Mouse (Mus musculus) lung, postnatal 25 days (tissue): ENCODE measurements around the gene B4gat1.

Source experiments
- DNase-seq: peaks from one replicate; pipeline ENCODE4 v3.0.0; 2022; ENCODE audit warnings: low spot score

Gene B4gat1

DNA sequence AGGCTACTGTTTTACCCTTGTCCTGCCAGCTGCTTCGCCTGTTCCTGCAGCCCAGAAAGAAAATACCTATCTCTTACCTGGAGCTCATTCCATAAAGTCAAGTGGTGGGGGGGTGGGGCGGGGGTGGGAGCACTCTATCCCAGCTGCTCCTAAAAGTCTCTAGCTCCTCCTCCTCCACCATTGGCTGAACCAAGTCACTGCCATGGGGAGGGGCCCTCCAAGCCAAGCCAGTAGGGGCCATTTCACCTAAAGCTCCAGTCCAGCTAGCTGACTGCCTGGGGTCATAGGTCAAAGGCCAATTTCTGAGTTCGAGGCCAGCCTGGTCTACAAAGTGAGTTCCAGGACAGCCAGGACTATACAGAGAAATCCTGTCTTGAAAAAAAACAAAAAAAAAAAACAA, 5.9 kb upstream of the B4gat1 start:
- DNase-seq = no peak

DNA sequence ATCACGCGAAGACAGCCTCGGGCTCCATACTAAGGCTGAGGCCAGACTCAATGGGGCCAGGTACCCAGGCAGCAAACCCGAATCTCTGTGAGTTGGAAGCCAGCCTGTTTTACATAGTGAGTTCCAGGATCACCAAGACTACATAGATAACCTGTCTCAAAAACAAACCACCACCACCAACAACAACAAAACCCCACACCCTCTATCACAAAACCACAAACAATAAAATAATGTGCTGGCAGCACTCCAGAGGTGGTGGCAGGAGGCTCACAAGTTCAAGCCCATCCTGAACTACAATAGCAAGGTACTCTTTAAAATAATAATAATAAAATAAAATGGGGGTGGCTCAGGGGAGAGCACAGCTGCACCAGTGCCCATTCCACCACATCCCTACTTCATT, 2.0 kb upstream of the B4gat1 start:
- DNase-seq = no peak

DNA sequence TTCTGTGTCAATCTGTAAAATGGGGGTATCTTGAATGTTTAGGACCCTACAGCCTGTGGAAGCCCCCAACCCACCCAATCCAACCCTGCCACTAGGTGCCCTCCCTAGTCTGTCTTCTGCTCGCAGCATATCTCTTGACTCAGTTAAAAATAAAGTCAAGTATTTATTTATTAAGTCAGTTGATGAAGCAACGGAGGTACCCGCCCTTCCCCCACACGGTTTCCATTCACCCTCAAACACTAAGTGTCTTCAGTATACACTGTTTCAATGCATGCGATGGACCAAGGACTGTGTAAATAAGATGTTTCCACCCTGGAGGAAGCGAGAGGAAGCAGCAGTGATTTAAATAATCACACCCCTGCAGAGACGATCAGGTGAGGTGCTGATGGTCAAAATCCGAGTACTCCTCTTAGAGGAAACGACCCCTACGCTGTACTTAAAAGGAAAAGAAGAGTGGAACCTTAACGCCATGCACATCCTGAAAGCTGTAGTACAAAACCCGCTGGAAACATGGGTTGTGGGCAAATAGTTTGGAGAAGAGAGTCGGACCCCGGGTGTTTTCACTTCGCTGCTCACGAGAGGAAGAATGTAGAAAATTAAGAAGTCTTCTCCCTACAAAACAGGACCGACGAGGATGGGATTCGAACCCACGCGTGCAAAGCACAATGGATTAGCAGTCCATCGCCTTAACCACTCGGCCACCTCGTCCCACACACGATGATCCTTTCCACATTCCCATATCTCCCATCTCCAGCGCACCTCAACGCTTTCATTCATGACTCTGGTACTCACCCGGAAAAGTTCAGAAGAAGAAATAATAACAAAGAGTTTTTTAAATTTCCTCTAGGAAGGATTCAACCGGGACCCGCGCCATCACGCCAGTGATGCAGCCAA, 701 bp upstream of the B4gat1 start:
- peak; percentile 76 for DNase-seq

DNA sequence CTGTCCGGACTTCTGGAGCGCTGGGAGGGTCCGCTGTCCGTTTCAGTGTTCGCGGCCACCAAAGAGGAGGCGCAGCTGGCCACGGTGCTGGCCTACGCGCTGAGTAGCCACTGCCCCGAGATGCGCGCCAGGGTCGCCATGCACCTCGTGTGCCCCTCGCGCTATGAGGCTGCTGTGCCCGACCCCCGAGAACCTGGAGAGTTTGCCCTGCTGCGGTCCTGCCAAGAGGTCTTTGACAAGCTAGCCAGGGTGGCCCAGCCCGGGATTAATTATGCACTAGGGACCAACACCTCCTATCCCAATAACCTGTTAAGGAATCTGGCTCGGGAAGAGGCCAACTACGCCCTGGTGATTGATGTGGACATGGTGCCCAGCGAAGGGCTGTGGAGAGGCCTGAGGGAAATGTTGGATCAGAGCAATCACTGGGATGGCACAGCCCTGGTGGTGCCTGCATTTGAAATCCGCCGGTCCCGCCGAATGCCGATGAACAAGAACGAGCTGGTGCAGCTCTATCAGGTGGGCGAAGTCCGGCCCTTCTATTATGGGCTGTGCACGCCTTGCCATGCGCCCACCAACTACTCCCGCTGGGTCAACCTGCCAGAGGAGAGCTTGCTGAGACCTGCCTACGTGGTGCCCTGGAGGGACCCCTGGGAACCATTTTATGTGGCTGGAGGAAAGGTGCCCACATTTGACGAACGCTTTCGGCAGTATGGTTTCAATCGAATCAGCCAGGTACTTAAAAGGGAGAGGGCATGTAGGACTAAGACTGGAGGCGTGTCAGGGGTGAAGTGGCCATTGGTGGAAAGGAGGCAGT, 882 bp downstream of the B4gat1 start:
- DNase-seq = no peak

DNA sequence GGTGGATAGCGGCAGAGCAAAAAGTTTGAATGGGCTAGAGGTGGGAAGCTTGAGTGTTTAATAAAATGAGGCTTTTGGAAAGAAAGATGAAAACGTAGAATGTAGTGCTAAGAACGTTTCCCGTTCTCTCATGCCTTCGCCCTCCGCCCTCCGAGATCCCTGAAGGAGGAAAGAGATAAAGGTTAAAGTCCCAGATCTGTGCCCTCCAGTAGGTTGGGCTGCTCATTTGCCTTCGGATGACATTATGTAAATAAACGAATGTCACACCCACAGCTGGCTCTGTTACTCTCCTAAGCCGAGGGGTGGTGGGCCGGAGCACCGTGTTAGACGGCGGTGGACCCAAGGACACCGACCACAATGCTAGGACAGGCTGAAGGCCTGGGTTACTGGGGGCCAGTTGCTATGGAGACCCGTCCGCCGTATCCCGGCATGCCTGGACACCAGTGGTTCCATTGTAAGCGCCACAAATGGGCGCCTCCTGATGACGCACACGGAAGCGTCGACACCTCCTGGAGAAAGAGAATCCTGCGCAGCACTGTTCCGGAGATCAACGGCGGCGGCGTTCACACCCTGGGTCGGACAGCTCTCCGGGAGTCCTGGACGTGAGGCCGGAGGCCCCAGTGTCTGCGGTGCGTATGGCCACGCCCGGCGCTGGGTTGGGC, 2.4 kb downstream of the B4gat1 start, which contains the start of gene Brms1:
Brms1 (plus strand) TSS at position 493 of the 662 bp plus-strand sequence.
- peak; percentile 92 for DNase-seq

DNA sequence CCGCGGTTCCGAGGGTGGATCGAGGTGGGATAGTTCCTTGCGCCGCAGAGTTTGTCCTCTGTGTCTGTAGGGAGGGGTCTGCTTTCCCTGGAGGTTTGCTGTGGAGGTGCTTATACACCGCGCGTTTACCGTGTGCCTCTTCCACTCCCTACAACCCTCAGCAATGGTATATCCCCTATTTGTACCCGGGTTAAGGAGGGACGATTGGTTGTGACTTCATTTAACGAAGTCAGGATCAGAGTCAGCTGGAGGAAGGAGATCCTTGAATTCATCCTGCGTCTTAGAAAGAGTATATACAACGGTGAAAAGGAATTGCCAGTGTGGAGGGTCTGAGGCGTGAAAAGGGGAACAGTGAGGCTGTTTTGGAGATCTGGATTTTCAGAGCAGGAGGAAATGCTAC, 3.0 kb downstream of the B4gat1 start:
- no peak for DNase-seq

DNA sequence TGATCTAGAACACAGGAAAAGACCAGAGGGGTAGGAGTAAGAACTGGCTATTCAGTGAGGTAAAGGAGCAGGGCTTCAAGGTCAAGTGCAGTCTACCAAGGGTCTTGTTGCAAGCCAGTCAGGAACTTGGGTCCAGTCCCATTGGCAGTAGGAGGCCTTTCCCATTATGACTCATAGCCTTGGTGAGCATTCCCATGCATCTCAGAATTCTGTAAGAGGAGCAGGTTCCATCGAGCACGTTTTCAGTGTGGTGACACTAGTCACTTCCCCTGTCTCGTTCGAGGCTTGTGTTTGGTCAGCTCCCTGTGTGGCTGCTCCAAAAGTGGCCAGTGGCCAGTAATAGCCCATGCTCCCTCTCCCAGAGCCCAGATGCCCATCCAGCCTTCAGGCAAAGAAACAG, 6.9 kb downstream of the B4gat1 start:
- no peak for DNase-seq

DNA sequence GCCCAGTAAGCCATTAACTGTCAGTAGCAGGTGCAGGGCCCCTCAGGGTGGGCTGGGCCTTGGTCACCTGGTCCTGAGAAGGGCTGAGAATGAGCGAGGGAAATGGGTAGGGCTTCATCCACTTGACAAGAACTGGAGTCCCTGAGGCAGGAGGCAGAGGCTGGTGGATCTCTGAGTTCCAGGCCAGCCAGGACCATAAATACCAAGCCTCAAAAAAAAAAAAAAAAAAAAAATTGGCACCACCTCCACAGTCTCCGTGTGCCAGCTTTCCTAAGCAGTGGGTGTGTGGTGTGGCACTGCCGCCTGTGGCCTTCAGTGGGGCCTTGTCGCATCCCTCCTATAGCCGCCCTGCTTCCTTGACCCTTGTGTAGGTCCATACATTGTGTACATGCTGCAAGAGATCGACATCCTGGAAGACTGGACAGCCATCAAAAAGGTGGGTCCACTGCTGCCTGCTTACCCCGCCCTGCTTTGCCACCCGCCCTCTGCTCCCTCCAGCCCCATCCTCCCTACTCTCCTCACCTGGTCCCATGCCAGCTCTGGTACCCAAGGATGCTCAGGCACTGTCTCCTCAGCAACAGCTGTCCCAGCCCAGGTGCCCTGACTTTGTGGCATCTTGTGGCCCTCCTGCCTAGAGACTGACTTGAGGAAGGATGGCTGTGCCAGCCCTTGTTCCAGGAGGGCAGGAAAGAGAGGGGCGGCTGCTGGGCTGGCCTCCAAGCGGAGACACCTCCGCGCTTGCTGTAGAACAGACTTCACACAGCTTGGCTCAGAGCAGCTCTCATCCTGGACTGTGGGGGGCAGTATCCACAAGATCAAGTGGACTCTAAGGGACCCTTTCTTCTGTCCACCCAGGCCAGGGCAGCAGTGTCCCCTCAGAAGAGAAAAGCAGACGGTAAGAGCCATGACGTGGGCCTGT, 9.8 kb downstream of the B4gat1 start:
- no peak for DNase-seq

DNA sequence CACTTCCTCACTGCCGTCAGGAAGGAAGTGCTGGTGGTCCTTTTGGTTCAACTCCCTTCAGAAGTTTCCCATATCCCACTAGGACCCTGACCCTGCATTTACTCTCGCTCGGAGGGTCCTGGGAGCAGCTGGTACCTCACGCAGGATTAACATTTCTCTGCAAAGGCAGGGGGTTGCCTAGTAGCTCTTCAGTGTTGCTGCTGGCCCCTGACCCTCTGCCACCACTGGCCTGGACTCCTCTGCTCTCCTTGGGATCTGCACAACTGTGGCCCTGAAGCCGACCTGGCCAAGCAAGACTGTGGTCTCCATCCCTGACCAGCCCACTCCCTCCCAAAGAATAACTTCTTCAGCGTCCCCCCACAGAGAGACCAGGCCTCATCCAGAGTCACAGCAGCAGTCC, 10.7 kb downstream of the B4gat1 start:
- DNase-seq = no peak

DNA sequence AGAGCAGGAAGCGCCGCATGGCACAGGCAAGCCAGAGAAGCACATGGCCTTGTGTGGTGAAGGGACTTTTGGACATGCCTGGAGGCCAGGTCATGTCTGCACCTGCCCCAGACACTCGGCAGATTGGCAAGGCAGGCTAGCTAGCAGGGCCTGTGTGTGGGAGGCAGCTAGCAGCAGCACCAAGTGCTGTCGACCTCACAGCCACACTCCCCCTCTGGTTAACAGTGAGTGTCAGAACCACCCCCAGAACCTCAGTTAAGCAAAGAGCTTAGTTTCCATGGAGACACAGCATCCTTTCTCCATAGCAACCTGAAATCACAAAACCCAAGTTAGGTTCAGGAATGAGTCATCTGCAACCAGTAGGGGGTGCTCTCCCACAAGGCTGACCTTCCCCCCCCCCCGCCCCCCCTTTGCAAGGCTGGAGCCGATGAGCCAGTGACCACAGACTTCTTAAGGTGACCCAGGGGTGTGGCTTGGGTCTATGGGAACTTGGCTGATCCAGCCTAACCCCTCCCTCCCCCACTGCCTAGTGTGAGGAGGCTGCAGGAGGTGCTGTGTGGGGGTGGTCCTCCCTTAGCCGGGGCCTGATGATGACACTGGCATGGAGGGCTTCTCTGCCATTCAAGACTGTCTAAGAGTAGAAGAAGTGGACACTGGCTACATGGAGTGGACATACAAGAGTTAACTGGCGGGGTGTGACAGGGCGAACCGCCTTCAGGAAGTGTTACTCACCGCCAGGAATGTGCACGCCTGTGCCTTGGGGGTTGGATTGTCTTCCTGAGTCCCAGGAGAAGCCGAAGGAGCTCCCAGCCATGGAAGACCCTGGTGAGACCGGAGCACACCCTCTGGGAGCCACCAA, 11.7 kb downstream of the B4gat1 start, which contains the start of gene Rin1:
Rin1 (plus strand) TSS at position 435 of the 859 bp plus-strand sequence.
- DNase-seq = peak; percentile 55

DNA sequence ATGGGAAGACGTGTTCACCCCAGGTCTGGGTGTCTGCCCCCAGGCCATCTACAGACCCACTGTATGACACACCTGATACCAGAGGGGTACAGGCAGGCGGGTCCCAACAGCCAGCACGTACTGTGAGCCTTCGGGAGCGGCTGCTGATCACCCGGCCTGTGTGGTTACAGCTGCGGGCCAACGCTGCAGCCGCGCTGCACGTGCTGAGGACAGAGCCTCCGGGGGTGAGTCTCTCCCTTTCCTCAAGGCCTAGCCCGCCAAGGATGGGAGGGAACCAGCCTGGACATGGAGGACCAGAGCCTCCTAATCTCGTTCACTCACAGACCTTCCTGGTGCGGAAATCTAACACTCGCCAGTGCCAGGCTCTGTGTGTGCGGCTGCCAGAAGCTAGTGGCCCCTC, 12.4 kb downstream of the B4gat1 start:
- no peak for DNase-seq

DNA sequence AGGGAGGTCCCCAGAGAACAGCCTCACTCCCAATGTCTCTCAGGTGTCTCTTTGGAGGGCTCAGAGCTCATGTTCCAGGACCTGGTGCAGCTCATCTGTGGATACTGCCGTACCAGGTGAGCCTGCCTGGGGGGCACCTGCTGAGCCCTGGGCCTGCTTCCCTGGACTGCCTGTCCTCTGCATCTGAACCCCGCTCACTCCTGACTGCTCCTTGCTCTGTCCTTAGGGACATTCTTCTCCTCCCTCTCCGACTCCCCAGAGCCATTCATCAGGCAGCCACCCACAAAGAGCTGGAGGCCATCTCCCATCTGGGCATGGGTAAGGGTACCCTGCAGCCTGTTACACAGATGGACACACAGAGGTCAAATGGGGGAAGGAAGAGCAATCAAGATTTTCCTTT, 12.9 kb downstream of the B4gat1 start:
- DNase-seq = no peak

DNA sequence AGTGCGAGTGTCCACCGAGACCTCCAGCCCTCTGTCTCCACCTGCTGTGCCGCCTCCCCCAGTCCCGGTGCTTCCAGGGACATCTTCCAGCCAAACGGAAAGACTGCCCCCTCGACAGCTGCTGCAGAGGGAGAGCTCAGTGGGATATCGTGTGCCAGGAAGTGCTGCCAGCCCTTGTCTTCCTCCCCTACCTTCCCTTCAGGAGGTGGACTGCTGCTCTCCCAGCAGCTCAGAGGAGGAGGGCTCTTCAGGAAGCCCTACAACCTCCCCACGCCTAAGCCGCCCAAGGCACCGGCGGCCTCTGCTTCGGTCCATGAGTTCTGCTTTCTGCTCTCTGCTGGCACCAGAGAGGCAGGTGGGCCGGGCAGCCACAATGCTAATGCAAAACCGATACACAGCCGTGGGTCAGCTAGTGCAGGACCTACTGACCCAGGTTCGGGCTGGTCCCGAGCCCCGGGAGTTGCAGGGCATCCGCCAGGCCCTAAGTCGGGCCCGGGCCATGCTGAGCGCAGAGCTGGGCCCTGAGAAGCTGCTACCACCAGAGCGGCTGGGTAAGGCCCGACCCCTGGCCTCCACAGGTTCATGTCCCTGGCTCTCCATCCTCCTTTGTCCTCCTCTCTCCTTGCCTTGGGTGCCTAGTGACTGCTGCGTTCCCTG, 13.7 kb downstream of the B4gat1 start:
- DNase-seq = no peak

DNA sequence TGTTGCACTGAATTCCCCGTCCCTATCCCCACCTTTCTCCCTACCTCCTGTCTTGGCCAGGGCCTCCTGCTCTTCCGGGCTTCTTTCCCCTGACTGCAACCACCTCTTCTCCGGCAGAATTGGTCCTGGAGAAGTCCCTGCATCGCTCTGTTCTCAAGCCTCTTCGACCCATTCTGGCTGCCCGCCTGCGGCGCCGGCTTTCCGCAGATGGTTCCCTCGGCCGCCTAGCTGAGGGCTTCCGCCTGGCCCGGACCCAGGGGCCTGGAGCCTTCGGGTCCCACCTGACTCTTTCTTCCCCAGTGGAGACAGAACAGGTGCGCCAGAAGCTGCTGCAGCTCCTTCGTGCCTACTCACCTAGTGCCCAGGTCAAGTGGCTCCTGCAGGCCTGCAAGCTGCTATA, 14.2 kb downstream of the B4gat1 start:
- no peak for DNase-seq

DNA sequence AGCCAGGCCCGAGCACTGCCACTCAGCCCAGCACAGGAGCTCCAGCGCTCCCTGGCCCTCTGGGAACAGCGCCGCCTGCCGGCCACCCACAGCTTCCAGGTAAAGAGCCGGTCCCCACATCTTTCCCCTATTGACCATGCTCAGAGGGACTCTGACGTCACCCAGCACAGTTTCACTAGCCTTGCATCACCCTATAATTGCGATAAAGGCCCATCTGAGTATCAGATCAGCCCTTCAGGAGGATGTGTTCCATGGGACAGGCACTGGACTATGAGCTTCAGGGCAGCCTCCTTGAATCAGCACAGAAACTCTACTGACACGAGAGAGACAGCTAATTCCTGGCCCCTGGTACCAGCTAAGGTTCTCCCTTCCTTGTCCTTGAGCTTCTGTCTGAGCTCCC, 15.3 kb downstream of the B4gat1 start:
- peak; percentile 41 for DNase-seq

DNA sequence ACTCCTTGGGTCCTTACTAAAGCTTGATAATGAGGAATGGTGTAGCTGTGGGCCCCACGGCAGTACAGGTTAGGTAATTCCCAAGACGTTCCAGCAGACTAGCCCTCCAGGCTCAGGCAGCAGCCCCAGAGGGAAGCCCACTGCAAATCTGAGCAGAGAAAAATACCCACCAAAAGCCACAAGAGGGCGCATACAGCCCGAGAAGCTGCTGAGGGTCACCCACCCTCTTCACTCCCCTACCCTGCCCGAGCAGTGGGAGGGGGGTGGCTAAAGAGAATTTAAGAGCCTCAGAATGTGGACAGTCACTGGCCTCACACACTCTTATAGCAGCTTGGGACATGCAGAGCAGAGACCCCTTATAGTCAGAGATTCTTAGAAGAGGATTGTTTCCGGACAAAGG, 17.6 kb downstream of the B4gat1 start:
- DNase-seq = no peak

DNA sequence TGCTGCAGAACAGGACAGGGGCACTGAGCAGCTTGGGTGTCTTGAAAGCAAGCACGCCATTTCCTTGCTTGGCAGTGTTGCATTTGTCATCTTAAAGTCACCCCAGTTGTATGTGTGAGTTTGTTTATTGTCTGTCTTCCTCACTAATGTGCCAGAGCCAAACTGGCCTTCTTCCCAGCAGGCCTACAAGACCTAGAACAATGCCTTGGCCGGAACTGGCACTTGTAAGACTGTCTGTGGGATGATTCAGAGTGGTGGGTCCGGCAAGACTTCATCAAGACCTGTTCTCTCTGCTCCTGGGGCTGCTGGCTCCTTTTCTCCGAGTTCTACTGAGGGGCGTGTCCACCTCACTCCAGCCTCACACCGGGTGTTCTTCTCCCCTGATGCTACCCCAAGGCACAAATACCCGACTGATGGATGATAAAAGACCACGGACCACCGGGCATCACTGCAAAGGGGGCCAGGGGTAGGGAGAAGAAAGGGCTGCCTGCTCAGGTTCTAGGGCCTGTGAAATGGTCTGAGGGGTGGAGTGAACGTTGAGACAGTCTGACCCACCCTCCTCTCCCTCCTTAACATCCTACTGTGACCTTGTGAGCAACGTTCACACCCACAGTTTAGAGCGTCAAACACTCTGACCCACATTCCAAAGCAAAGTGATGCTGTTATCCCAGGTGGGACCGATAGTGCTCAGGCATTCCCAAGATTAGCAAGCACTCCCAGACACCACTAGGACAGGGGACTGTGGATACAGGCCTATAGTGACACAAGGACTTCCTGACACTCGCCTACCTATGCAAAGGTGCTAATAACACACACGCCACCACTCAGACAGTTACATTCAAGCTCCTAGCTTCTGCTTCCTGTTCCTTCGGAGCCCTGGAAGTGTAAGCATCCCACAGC, 19.5 kb downstream of the B4gat1 start:
- peak; percentile 62 for DNase-seq

DNA sequence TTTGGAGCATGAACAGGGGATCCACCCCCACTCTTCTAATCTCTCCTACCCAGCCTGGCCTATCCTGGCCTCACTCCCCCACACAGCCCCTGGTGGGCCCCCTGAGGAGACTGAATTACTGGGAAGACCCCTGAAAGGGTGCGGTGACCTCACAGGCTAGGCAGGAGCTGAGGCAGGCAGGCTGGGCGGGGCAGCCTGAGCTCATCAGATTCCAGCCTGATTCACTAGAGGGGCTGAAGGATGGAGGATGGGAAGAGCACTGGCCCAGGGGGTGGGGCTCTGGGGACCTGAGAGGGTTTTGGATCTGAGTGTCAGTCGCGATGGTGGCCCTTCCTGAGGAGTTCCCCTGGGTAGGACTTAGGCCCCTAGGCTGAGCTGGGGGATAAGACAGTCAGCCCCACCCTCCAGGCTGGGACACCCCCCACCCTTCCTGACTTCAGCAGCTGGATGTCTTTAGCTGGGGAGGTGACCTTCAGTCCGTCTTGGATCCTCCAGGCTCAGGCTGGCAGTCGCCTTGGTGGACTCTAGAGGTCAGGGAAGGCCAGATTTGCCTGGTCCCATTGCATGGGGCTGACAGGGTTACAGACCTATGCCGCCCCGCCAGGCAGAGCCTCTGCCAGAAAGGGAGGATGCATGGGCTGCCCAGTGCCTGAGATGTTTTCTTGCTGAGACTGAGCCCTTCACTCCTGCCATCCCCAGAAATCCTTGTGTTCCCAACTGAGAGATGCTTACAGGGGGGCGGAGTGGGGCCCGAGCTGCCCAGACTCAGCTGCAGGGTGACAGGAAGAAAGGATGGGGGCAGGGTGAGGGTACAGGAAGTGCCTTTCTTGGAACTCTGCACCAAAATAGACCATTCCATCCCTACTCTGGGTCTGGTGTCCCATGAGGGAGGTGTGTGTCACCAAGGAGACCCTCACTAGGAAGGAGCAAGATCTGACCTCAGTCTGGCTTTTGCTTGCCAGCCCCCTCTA, 20.5 kb downstream of the B4gat1 start:
- no peak for DNase-seq
